In genomic region chr10:119123517-119123916, GRCm38 (mm10) we compare ENCODE assay signal across 14 mouse cellular contexts.
"Had no signal": no experiment of that assay in that cellular context is flagged by ENCODE, and none has a peak within 500 bp of the region (broad histone marks: within the 10 kb centered on the region; RNA-seq: fewer than 3 reads in every experiment).

No protein-coding gene starts in this region.

- H3K27me3 ChIP-seq: liver, embryonic 15.5 days; midbrain, embryonic 15.5 days; neural tube, embryonic 12.5 days had no signal

- H3K4me2 ChIP-seq: liver, embryonic 11.5 days; liver, embryonic 15.5 days; midbrain, embryonic 15.5 days; neural tube, embryonic 12.5 days had no signal

- ATAC-seq: lung, postnatal 0 days; midbrain, embryonic 15.5 days had no signal

- H3K9ac ChIP-seq: liver, embryonic 15.5 days; midbrain, embryonic 15.5 days; neural tube, embryonic 12.5 days had no signal

- H3K36me3 ChIP-seq: limb, embryonic 10.5 days; liver, embryonic 15.5 days; midbrain, embryonic 15.5 days; neural tube, embryonic 12.5 days had no signal

- H3K9me3 ChIP-seq: limb, embryonic 10.5 days; liver, embryonic 15.5 days; midbrain, embryonic 15.5 days; neural tube, embryonic 12.5 days had no signal

- H3K4me3 ChIP-seq: left cerebral cortex, adult 2 months; limb, embryonic 10.5 days; liver, embryonic 15.5 days; midbrain, embryonic 15.5 days; neural tube, embryonic 12.5 days had no signal

- H3K27ac ChIP-seq: left cerebral cortex, adult 2 months; limb, embryonic 10.5 days; liver, embryonic 15.5 days; midbrain, embryonic 15.5 days; neural tube, embryonic 12.5 days had no signal

- H3K4me1 ChIP-seq: limb, embryonic 10.5 days; liver, embryonic 15.5 days; midbrain, embryonic 15.5 days; neural tube, embryonic 12.5 days had no signal

- DNase-seq: kidney, adult 11 months; kidney, adult 9 months; kidney, postnatal 10 days; lung, adult 2 months; lung, postnatal 36 days; right cerebral cortex, postnatal 25 days; thymus, postnatal 36 days had no signal
